Mouse (Mus musculus): ENCODE data around the gene Bex4. TPM values are rescaled to one million over a fixed set of nuclear protein-coding genes. Genes with fewer than 3 reads are reported as not detected.
"Not testable (repeated sequence)": the region's sequence is repeated elsewhere in the genome, so short reads cannot be mapped to it uniquely, and the experiment has no call there.

Gene Bex4
- total RNA-seq (2014; rRNA removed), result 66.6 and 75.0 TPM in 2 replicates
- polyA plus RNA-seq (2015; fragmentation: Nextera tagmentation; extraction: Ambion mirVana), result 189 and 207 TPM in 2 replicates

DNA sequence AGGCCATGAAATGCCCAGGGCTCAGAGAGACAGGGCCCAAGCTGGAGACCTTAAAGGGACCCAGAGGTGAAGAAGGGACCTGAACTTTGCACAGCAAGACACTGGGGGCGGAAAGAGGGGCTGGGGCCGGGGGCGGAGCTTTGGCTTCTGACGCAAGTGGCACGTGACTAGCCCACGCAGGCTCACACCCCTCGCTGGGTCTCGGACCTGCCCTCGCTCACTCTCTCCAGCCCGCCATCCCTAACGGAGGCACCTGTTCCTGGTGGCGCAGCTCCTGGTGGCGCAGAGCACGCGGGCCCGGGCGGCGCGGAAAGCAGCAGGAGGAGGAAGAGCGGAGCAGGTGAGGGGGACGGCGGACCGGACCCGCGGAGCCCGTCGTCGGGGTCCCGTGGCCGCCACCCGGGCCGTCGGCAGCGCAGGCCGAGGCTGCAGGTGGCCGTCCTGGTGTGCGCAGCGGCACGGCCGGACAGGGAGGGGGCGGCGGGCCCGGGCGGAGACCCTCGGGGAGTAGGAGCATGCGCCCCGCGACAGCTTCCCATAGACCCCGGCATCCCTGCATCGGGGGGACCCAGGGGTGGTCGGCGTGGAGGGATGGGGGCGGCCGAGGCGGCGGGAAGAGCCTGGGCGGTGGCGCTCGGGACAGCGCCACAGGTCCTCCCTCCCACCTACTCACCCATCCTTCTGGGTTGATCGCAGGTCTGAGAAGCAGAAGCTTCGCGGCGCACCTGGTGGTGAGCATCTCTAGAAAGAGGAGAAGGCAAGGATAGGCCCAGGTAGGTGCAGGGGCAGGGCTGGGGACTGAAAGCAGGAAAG, at the start of gene Bex4:
Bex4 (plus strand) TSS at position 170 of the 813 bp plus-strand sequence.
- WGBS, result no CpG with 5 or more reads among the region's 64 CpGs
- not testable (repeated sequence) for H3K36me3 ChIP-seq (ENCODE audit: insufficient read depth, low read length); H3K4me1 ChIP-seq (ENCODE audit: insufficient read depth, low read length); DNase-seq (ENCODE audit: low spot score); H3K9me3 ChIP-seq (ENCODE audit: low read length); H3K27ac ChIP-seq (ENCODE audit: low read depth, low read length); H3K27me3 ChIP-seq (ENCODE audit: insufficient read depth, low read length)
- peak; percentile 97 for ATAC-seq (ENCODE audit: low FRiP score)
- Histone ChIP-seq H3K4me2 (ENCODE audit: low read depth, low read length, poor library complexity, severe bottlenecking) (peak within 1 kb of the TSS; percentile 49), H3K9ac (replicated peaks; ENCODE audit: low read length, poor library complexity, severe bottlenecking) (0 out of 2 replicates have a peak within 1 kb of the TSS, but pooled peaks have one; percentile 8), H3K4me3 (ENCODE audit: low read depth, low read length) (peak within 1 kb of the TSS; percentile 34)

DNA sequence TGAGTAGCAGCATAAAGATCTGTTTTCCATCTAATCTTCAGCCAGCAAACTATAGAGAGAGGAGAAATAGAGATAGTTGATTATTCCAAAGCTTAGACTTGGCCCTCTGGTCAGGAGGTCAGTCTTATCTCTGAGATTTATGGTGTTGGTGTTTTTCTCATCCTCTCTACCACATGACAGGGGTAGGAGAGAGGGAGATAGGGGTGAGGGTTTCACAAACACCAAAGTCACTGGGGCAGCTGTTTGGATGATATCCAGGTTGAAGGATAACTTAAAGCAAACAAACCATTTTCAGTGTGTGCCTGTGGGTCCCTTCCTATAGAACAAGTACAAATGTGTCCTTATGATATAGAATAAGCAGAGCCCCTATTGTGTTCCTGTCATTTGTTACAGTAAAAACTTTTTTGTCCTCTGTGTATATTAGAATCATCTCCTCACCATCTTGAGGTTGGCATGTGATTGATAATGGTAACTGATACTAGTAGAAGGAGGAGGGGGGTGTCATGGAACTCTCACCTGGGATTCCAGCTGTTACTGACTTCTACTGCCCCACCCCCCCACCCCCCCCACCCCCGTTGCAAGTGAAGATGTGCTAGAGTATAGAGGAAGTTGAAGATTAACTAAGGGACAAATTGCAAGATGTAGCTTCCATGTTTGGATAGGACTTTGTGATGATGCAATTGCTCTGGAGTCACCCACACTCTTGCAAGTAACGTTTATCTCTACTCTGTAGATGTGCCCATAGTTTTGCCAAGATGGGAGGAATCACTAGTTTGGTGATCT, 46.1 kb upstream of the Bex4 start:
- H3K4me1 ChIP-seq (ENCODE audit: insufficient read depth, low read length), result no peaks in the 10 kb centered on the region
- ATAC-seq (ENCODE audit: low FRiP score) (no peak), DNase-seq (ENCODE audit: low spot score) (no peak)
- no peaks in the 10 kb centered on the region for H3K36me3 ChIP-seq (ENCODE audit: insufficient read depth, low read length)
- 38% methylated on average over 2 of the region's 2 CpGs for WGBS
- no peaks in the 10 kb centered on the region for H3K9me3 ChIP-seq (ENCODE audit: low read length)
- TF ChIP-seq CTCF (IDR thresholded peaks at IDR 0.05), result no peak
- no peak overlapping the region for H3K9ac ChIP-seq (replicated peaks; ENCODE audit: low read length, poor library complexity, severe bottlenecking)
- no peak overlapping the region for H3K4me3 ChIP-seq (ENCODE audit: low read depth, low read length)
- H3K27ac ChIP-seq (ENCODE audit: low read depth, low read length), result no peak overlapping the region
- no peaks in the 10 kb centered on the region for H3K27me3 ChIP-seq (ENCODE audit: insufficient read depth, low read length)
- no peak overlapping the region for H3K4me2 ChIP-seq (ENCODE audit: low read depth, low read length, poor library complexity, severe bottlenecking)

DNA sequence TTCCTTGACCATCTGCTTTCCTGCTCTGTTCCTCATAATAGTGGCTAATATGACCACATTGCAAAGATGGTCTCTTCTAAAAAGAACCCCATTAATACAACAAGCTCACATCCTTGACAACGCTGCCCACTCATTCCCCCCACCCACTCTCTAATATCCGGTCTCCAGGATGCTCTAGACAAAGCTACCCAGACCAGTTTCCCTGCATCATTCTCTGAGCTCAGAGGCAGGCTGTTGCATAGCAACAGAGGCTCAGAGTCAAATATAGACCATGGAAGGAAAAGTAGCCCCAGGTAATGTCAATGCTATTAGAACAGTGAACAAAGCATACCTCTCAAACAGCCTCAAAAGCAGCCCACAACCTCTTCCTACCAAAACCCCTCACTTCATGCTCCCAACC, 44.4 kb upstream of the Bex4 start:
- ATAC-seq (ENCODE audit: low FRiP score) (peak; percentile 86), DNase-seq (ENCODE audit: low spot score) (peak; percentile 65)
- Histone ChIP-seq H3K4me1 (ENCODE audit: insufficient read depth, low read length) (no peaks in the 10 kb centered on the region), H3K4me2 (ENCODE audit: low read depth, low read length, poor library complexity, severe bottlenecking) (no peak overlapping the region), H3K9me3 (ENCODE audit: low read length) (no peaks in the 10 kb centered on the region), H3K27me3 (ENCODE audit: insufficient read depth, low read length) (no peaks in the 10 kb centered on the region), H3K36me3 (ENCODE audit: insufficient read depth, low read length) (no peaks in the 10 kb centered on the region), H3K4me3 (ENCODE audit: low read depth, low read length) (no peak overlapping the region), H3K9ac (replicated peaks; ENCODE audit: low read length, poor library complexity, severe bottlenecking) (no peak overlapping the region), H3K27ac (ENCODE audit: low read depth, low read length) (peak overlapping the region; percentile 63)
- no peak for TF ChIP-seq CTCF (IDR thresholded peaks at IDR 0.05)
- WGBS, result 24% methylated on average over 2 of the region's 2 CpGs

DNA sequence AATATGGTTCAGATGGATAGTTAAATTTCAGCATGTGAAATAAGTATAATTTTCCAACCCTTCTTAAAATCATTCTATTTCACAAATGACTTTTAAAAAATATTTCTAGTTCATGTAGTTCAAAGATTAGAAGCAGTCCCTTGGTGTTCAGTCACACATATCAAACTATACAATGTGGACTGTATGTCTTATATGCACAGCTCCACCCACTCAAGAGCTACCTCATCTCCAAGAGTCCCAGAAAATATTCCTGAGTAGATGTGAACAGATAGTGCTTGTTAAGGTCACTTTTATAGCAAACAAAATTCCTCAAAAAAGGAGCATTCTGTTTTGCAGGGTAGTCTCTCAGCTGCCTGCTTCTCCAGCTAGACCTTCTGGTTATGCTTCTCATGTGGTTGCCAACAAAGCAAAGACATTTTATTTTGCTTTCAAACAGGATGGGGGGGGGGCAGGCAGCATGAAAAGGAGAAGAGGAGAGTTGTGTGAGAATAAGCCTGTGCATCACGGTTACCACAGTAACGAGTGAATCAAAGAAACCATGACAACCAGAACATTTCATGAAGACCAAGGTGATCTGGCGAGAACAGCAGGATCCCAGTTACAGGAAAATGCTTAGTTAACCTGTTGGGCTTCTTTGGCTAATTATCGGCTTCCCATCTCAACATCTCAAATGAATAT, 34.6 kb upstream of the Bex4 start:
- no peak for TF ChIP-seq CTCF (IDR thresholded peaks at IDR 0.05)
- DNase-seq (ENCODE audit: low spot score) (peak; percentile 44), ATAC-seq (ENCODE audit: low FRiP score) (peak; percentile 72)
- WGBS, result 26% methylated on average over 4 of the region's 4 CpGs
- Histone ChIP-seq H3K36me3 (ENCODE audit: insufficient read depth, low read length) (no peaks in the 10 kb centered on the region), H3K9me3 (ENCODE audit: low read length) (no peaks in the 10 kb centered on the region), H3K27ac (ENCODE audit: low read depth, low read length) (peak overlapping the region; percentile 1; the same call in 1 of the 2 replicates), H3K9ac (replicated peaks; ENCODE audit: low read length, poor library complexity, severe bottlenecking) (no peak overlapping the region), H3K4me3 (ENCODE audit: low read depth, low read length) (no peak overlapping the region), H3K4me2 (ENCODE audit: low read depth, low read length, poor library complexity, severe bottlenecking) (peak overlapping the region; percentile 22; the same call in 1 of the 2 replicates), H3K4me1 (ENCODE audit: insufficient read depth, low read length) (no peaks in the 10 kb centered on the region), H3K27me3 (ENCODE audit: insufficient read depth, low read length) (no peaks in the 10 kb centered on the region; the same call in 1 of the 2 replicates)

DNA sequence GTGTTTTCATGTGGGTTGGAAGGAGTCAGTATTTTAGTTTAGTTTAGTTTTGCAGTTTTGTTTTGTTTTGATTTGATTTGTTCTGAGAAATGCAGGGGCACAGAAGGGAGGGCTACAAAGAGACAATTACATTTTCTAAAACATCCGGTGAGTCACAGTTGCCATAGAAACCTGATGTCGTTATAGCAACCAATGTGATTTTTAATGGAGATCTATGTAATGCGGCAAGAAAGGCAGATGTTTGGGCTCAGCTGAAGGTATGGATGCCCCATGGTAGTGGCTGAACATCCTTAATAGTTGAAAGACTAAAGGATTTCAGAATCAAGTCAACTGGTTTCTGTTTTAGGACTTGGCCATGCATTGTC, 34.1 kb upstream of the Bex4 start:
- H3K9ac ChIP-seq (replicated peaks; ENCODE audit: low read length, poor library complexity, severe bottlenecking), result no peak overlapping the region
- no peaks in the 10 kb centered on the region; the same call in 1 of the 2 replicates for H3K27me3 ChIP-seq (ENCODE audit: insufficient read depth, low read length)
- no peak overlapping the region for H3K4me3 ChIP-seq (ENCODE audit: low read depth, low read length)
- ATAC-seq (ENCODE audit: low FRiP score) (peak; percentile 68; the same call in 1 of the 2 replicates), DNase-seq (ENCODE audit: low spot score) (peak; percentile 51)
- no peaks in the 10 kb centered on the region for H3K36me3 ChIP-seq (ENCODE audit: insufficient read depth, low read length)
- H3K27ac ChIP-seq (ENCODE audit: low read depth, low read length), result peak overlapping the region; percentile 1; the same call in 1 of the 2 replicates
- WGBS, result 27% methylated on average over 3 of the region's 3 CpGs
- H3K4me1 ChIP-seq (ENCODE audit: insufficient read depth, low read length), result no peaks in the 10 kb centered on the region
- peak overlapping the region; percentile 22 for H3K4me2 ChIP-seq (ENCODE audit: low read depth, low read length, poor library complexity, severe bottlenecking)
- no peak for TF ChIP-seq CTCF (IDR thresholded peaks at IDR 0.05)
- H3K9me3 ChIP-seq (ENCODE audit: low read length), result no peaks in the 10 kb centered on the region
